Mouse (Mus musculus) cortical plate, adult 2 months (tissue): ENCODE measurements around the gene Reep6.

Source experiments
- CTCF ChIP-seq: fragments of 200-500 bp; IDR thresholded peaks from 2 replicates; pipeline ENCODE4 v1.5.1; 2011; ENCODE audit warnings: mild to moderate bottlenecking, control low read depth, low read length; ENCODE audit not compliant: insufficient read depth; ENCODE audit errors: extremely low read depth
- POLR2A ChIP-seq: fragments of 200-500 bp; IDR thresholded peaks from 2 replicates; pipeline ENCODE4 v1.6.1; 2011; ENCODE audit warnings: mild to moderate bottlenecking, low read length, control low read depth; ENCODE audit not compliant: insufficient read depth; ENCODE audit errors: extremely low read depth

- TF ChIP-seq CTCF (no peak), POLR2A (no peak)
Measured at GRCm38 (mm10) chr10:80281921-80282371, 47.8 kb upstream of the Reep6 start.
